Mouse (Mus musculus): ENCODE measurements around the gene Fam178b. TPM values are rescaled to one million over a fixed set of nuclear protein-coding genes. Genes with fewer than 3 reads are reported as not detected.

Fam178b gene
- polyA plus RNA-seq, 1 experiment from 2014 or later = 0.53 TPM

DNA sequence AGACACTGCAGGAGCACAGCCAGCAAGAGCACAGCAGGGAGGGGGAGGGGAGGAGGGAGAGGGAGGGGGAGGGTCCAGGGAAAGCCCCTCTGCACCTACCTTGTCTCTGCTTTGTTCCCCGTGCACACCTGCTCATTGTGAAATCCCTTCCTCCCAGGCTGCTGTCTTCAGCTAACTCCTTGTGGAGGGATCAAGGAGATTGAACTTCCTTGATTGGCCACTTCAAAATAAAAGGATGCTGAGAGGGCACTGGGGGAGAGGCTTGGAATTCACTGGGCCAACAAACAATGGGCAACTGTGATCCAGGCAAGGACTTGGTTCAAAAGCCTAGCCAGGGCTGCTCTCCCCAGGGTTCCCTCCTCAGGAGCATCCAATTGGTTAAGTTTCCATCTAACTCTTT lies 89.9 kb downstream of the Fam178b start:
- H3K4me1 ChIP-seq = peaks cover 46% of the 10 kb centered on the region
- no peaks in the 10 kb centered on the region for H3K27me3 ChIP-seq
- H3K36me3 ChIP-seq = no peaks in the 10 kb centered on the region
- H3K4me3 ChIP-seq = no peak overlapping the region
- H3K9me3 ChIP-seq = no peaks in the 10 kb centered on the region
- H3K9ac ChIP-seq = no peak overlapping the region; the same call in 1 of the 2 replicates
- WGBS = 18% methylated on average over 1 of the region's 1 CpGs
- no peak for ATAC-seq (ENCODE audit: low FRiP score, low read depth)
- no peak overlapping the region for H3K4me2 ChIP-seq (replicated peaks)
- no peak overlapping the region for H3K27ac ChIP-seq

DNA sequence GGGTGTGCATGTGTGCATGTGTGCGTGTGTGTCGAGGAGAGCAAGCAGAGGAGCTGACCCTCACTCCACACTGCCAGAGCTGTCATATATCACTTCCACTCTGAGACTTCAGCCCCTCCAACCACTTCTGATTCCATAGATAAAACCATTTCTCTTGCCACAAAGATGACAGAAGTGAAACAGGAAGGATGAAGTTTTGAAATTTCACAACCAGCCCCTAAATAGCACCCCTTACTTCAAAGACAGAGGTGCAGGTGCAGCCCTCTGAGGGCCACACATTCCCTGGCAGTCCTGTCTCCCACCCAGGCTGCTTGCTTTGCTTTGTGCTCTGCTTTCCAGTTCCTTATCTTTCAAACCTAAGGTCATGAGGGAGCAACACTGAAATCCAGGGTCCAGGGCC lies 91.6 kb downstream of the Fam178b start:
- WGBS = 84% methylated on average over 2 of the region's 2 CpGs
- peaks cover 61% of the 10 kb centered on the region for H3K4me1 ChIP-seq
- no peak for ATAC-seq (ENCODE audit: low FRiP score, low read depth)
- no peaks in the 10 kb centered on the region for H3K36me3 ChIP-seq
- H3K27me3 ChIP-seq = no peaks in the 10 kb centered on the region
- H3K4me3 ChIP-seq = no peak overlapping the region
- H3K9me3 ChIP-seq = no peaks in the 10 kb centered on the region
- H3K27ac ChIP-seq = no peak overlapping the region
- H3K4me2 ChIP-seq (replicated peaks) = no peak overlapping the region
- no peak overlapping the region for H3K9ac ChIP-seq

DNA sequence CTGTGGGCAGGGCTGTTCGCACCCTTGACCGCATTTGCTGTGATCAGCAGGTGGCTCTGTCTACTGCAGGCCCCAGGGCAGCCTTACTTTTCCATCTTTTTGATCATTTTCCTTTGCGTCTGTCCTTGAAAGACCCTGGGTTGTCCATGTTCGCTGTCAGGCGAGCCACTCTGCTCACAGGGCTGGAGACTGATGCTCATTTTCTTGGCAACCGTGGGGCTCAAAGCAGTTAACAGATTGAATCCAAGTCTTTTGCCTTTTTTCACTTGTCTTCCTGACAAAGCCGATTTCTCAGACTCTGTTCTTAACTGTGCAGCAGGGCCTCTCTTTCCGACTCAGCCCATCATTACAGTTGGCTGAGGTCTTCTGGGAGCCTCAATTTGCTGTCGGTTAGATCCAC lies 92.3 kb downstream of the Fam178b start:
- H3K9me3 ChIP-seq = no peaks in the 10 kb centered on the region
- 70% methylated on average over 9 of the region's 9 CpGs for WGBS
- ATAC-seq (ENCODE audit: low FRiP score, low read depth) = no peak
- H3K9ac ChIP-seq = no peak overlapping the region
- no peak overlapping the region for H3K4me3 ChIP-seq
- H3K27me3 ChIP-seq = no peaks in the 10 kb centered on the region
- no peak overlapping the region for H3K27ac ChIP-seq
- no peaks in the 10 kb centered on the region for H3K36me3 ChIP-seq
- no peak overlapping the region for H3K4me2 ChIP-seq (replicated peaks)
- peaks cover 61% of the 10 kb centered on the region for H3K4me1 ChIP-seq

DNA sequence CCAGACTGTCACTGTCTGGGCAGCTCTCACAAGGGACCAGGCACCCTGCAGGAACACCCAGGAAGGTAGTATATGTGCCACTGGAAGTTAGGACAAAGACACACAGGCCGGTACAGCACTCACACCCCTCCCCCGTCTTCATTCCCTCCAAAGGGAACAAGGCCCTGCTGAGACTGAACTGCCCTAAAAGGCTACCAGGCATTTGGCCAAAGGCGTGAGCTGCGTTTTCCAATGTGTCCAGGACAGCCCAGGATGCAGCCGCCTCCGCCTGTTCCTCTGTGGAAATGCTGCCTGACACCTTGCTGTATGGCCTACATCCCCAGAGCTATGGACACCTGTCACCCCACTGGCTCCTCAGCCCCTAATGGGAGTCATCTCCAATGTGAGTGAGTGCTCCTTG lies 93.5 kb downstream of the Fam178b start:
- WGBS = 35% methylated on average over 6 of the region's 6 CpGs
- no peaks in the 10 kb centered on the region for H3K27me3 ChIP-seq
- H3K36me3 ChIP-seq = no peaks in the 10 kb centered on the region
- H3K9ac ChIP-seq = 0 out of 2 replicates have a peak overlapping the region, but pooled peaks have one; percentile 2
- H3K9me3 ChIP-seq = no peaks in the 10 kb centered on the region
- ATAC-seq (ENCODE audit: low FRiP score, low read depth) = no peak
- no peak overlapping the region for H3K4me2 ChIP-seq (replicated peaks)
- H3K4me3 ChIP-seq = no peak overlapping the region
- peaks cover 58% of the 10 kb centered on the region for H3K4me1 ChIP-seq
- peak overlapping the region; percentile 86 for H3K27ac ChIP-seq

DNA sequence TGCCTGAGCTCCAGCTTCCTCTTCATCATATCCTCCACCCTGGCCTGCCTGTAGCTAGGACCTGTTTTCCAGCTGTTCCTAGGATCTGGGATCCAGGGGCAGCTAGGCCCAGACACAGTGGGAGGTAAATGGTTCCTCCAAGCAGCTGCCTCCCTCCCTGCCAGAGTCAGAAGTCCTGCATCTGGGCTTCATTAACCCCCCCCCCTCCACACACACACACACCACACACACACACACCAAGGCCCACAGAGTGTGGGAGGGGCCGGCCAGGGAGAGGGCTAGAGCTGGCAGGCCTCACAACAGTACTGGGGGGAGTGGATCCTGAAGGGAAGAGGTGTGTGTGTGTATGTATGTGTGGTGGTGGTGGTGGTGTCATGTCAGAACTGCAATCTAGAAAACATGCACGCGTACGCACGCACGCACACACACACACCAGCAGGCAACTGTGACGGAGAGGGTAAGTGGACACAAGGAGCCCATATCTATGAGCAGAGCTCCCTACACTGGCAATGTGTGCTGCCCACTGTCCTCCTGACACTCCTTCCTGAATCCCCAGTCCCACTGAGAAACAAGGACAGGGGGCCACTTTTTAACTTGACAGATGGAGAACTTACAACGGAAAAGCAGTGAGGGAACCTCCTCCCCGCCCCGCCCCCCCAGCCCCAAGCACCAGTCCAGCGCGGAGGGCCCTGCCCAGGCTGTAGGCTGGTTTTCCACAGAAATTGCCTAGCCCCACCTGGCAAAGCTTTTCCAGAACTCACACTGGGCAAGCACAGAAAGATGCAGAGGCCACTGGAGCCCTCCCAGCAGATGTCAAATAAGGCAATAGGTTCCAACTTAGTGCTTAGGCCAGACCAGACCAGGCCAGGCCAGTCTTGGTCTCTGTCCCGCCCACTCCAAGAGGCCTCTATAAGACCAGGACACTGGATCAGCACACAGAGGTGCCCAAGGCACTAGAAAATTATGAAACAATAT lies 94.2 kb downstream of the Fam178b start:
- Histone ChIP-seq H3K9me3 (no peaks in the 10 kb centered on the region), H3K36me3 (no peaks in the 10 kb centered on the region), H3K4me2 (replicated peaks) (peak overlapping the region; percentile 31), H3K4me3 (no peak overlapping the region), H3K9ac (0 out of 2 replicates have a peak overlapping the region, but pooled peaks have one; percentile 31), H3K27ac (peak overlapping the region; percentile 86), H3K4me1 (peaks cover 64% of the 10 kb centered on the region), H3K27me3 (no peaks in the 10 kb centered on the region)
- ATAC-seq (ENCODE audit: low FRiP score, low read depth) = peak; percentile 92
- WGBS = 27% methylated on average over 13 of the region's 13 CpGs

DNA sequence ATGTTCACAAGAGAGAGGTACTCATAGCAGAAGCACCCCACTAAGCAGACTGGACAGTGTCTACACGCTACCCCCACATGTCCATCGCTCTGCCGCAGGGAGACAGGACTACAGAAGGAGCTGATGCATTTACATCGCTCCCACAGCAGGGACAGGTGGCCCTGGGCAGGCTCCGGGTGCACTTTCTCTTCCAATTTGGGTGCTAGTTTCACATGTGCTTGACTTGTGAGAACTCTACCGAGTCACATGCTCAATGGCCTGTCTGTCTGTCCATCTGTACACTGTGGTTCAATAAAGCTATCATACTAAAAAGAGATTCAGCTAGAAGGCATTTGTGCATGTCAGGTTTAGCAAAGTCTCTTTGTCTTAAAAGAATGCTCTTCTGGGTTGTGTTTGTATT lies 95.1 kb downstream of the Fam178b start:
- WGBS = 76% methylated on average over 6 of the region's 6 CpGs
- Histone ChIP-seq H3K4me3 (no peak overlapping the region), H3K9me3 (no peaks in the 10 kb centered on the region), H3K4me1 (peaks cover 70% of the 10 kb centered on the region), H3K4me2 (replicated peaks) (no peak overlapping the region), H3K27ac (peak overlapping the region; percentile 86; the same call in 1 of the 2 replicates), H3K9ac (0 out of 2 replicates have a peak overlapping the region, but pooled peaks have one; percentile 31), H3K36me3 (no peaks in the 10 kb centered on the region), H3K27me3 (no peaks in the 10 kb centered on the region)
- no peak for ATAC-seq (ENCODE audit: low FRiP score, low read depth)

DNA sequence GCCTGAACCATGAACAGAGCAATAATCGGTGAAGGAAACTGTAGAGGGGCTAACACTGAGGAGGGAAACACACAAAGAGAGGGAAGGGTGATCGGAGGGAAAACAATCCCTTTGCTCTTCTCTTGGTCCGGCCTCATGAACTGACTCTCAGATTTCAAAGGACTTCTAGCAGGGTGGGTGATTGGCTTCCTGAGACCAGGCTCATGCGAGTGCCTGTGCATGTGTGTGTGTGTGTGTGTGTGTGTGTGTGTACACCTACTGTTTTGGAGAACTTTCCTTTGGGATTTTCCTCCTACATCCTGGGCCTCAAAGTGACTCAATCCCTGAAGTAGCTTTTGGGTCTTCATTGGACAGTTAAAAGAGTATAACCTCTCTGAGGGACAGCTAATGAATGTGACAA lies 96.7 kb downstream of the Fam178b start:
- ATAC-seq (ENCODE audit: low FRiP score, low read depth) = no peak
- Histone ChIP-seq H3K4me1 (peaks cover 68% of the 10 kb centered on the region), H3K9ac (no peak overlapping the region), H3K27ac (no peak overlapping the region), H3K4me2 (replicated peaks) (no peak overlapping the region), H3K4me3 (no peak overlapping the region), H3K27me3 (no peaks in the 10 kb centered on the region), H3K36me3 (no peaks in the 10 kb centered on the region), H3K9me3 (no peaks in the 10 kb centered on the region)
- 15% methylated on average over 4 of the region's 4 CpGs for WGBS

DNA sequence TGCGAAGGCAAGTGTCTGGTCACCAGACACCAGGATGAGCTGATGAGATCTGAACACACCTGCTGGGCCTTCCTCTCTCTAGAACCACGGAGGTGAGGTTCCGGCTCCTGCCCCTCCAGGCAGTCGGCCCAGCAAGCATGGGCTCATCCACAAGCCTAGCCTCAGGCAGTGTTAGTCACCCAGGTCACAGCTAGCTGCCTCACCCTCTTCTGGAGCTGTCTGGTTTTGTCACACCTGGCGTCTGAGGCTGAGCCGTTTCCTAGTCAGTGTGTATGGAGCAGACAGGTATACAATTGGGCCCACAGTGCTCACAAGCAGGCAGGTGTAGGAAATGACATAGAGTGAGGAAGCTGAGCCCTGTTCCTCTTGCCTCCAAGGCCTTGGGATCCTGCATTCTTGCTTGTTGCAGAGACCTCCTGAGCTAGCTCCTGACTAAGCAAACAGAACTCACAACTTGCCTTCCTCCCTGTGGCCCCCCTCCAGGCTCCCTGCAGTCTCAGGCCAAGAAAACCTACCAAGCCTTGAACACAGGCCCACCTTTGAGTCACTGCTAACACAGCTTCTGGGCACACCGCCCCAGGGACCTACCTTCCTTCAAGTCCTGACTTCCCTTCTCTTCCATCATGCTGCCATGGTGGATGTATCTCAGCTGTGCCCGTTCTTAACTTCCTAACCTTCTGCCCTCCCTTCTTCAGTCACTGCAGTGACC lies 99.4 kb downstream of the Fam178b start:
- no peaks in the 10 kb centered on the region for H3K9me3 ChIP-seq
- no peak for ATAC-seq (ENCODE audit: low FRiP score, low read depth)
- no peak overlapping the region for H3K4me3 ChIP-seq
- H3K36me3 ChIP-seq = no peaks in the 10 kb centered on the region
- WGBS = 67% methylated on average over 8 of the region's 8 CpGs
- H3K27ac ChIP-seq = no peak overlapping the region
- H3K27me3 ChIP-seq = no peaks in the 10 kb centered on the region
- H3K4me2 ChIP-seq (replicated peaks) = no peak overlapping the region
- peaks cover 63% of the 10 kb centered on the region for H3K4me1 ChIP-seq
- H3K9ac ChIP-seq = no peak overlapping the region

DNA sequence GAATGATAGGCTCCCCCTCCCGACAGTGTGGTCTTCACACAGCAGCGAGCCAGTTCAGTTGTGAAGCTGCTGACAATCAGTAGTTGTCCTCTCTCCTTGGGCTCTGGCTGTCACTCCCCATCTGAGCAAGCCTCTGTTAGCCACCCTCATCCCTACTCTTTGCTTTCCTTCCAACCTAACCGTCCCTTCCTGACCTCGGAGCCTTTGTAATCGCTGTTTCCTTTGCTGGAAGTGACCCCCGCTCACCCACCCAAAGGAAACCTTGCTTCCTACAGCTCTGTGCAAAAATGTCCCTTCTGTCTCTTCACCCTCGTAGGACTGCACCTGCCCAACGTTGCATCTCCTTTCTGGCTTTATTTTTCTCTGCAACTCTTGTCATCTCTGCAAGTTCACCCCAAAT lies 100.8 kb downstream of the Fam178b start:
- H3K27me3 ChIP-seq = no peaks in the 10 kb centered on the region
- no peak overlapping the region for H3K4me2 ChIP-seq (replicated peaks)
- no peak overlapping the region for H3K9ac ChIP-seq
- H3K4me1 ChIP-seq = peaks cover 53% of the 10 kb centered on the region
- H3K36me3 ChIP-seq = no peaks in the 10 kb centered on the region
- ATAC-seq (ENCODE audit: low FRiP score, low read depth) = no peak
- 82% methylated on average over 8 of the region's 8 CpGs for WGBS
- H3K27ac ChIP-seq = no peak overlapping the region
- no peak overlapping the region for H3K4me3 ChIP-seq
- no peaks in the 10 kb centered on the region for H3K9me3 ChIP-seq

DNA sequence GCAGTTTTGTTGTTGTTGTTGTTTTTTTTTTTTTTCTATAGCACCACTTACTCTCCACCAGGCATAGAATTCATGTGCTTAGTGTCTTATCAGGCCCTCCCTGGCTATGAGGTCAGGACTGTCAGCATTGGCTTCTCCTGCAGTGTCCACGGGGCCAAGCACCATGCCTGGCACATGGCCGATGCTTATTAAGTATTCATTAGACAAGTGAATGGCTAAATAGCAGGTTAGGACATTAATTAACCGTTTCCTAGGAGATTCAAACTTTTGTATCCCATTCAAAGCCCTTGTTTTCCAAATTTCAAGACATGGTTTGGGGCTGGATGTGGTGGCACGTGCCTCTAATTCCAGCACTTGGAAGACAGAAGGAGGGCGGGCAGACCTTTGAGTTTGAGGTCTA lies 101.7 kb downstream of the Fam178b start:
- ATAC-seq (ENCODE audit: low FRiP score, low read depth) = no peak
- Histone ChIP-seq H3K27me3 (no peaks in the 10 kb centered on the region), H3K4me2 (replicated peaks) (peak overlapping the region; percentile 58), H3K4me1 (peaks cover 55% of the 10 kb centered on the region), H3K9me3 (no peaks in the 10 kb centered on the region), H3K36me3 (no peaks in the 10 kb centered on the region), H3K4me3 (no peak overlapping the region), H3K9ac (no peak overlapping the region), H3K27ac (peak overlapping the region; percentile 89)
- WGBS = 73% methylated on average over 5 of the region's 5 CpGs

DNA sequence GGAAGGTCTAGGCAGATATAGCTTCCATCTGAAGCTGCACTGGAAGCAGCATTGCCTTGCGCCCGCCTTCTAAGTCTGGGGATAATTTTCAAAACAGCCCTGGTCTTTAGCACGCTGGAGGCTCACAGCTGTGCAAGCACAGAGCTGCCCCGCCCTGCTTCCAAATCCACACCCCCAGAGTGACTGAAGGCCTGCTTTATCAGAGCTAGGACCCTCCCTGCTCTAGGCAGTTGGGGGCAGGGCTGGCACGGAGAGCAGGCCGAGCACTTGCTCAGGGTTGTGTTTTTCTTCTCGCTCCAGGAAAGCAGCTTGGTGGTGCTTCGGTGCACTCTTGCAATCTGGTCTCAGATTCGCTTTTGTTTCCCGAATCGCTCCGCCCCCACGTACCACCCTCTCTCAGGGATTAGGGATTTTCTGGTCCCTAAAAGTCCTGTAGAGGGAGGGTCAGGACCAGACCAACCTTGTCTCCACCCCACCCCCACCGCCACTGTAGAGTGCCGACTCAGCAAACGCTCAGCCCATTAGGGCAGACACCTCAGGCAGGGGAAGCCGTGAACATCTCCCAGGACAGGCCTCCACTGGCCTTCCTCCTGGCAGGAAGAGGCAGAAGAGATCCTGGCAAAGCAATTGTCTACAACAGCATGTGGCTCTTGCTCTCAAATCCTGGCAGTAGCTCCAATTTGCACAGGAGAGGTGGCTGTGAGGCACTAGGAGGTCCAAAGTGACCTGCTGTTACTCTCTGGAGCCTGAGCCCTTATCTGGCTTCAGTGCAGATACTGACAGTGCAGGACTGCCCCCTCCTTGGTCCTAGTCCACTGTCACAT lies 102.4 kb downstream of the Fam178b start:
- H3K4me3 ChIP-seq = peak overlapping the region; percentile 23
- peaks cover 55% of the 10 kb centered on the region for H3K4me1 ChIP-seq
- H3K27me3 ChIP-seq = no peaks in the 10 kb centered on the region
- no peaks in the 10 kb centered on the region for H3K36me3 ChIP-seq
- peak overlapping the region; percentile 58 for H3K4me2 ChIP-seq (replicated peaks)
- H3K27ac ChIP-seq = peak overlapping the region; percentile 89
- ATAC-seq (ENCODE audit: low FRiP score, low read depth) = peak; percentile 92
- WGBS = 2% methylated on average over 17 of the region's 17 CpGs
- no peaks in the 10 kb centered on the region for H3K9me3 ChIP-seq
- H3K9ac ChIP-seq = 0 out of 2 replicates have a peak overlapping the region, but pooled peaks have one; percentile 27

Measured in limb, embryonic 13.5 days (tissue).